Mouse (Mus musculus) thymus, postnatal 14 days (tissue): ENCODE results near the gene Syt1.

Experiments used
- DNase-seq: peaks from one replicate; pipeline ENCODE4 v3.0.0; 2021

Gene Syt1

DNA sequence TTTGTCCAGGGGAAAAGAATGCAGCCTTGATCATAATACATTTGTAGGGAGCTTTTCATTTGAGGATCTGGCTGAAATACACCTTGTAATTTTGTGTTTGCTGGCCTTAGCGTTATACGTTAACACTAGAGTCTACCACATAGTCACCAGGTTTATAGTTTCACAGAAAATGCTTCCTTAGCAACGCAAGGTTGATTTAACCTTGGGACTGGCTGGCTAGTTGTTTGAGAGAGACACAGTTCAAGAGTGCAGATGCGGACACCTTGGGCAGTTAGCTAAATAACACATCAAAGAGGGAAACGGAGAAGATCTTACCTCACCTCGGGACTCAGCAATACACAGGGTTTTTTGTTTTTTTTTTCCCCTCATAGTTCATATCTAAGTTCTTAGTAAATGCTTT lies 441.9 kb downstream of the Syt1 start:
- no peak for DNase-seq

DNA sequence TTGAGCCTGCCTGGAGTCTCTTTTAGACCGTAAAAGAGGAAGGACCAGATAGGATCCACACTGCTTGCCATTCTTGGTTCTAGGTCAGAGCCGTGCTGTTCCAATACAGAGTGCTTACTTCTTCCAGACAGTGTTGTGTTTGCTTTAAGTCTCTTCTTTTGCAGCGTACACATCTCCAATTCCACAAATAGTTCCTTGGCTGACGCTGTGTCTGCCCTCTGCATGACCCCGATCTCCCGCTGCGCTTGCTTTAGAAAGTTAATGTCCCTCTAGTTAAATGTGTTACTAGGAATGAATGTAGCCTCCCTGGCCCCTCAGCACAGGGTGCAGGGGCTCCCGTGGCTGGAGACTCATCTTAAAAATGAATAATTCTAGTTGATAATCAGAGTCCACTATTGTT lies 442.6 kb downstream of the Syt1 start:
- no peak for DNase-seq

DNA sequence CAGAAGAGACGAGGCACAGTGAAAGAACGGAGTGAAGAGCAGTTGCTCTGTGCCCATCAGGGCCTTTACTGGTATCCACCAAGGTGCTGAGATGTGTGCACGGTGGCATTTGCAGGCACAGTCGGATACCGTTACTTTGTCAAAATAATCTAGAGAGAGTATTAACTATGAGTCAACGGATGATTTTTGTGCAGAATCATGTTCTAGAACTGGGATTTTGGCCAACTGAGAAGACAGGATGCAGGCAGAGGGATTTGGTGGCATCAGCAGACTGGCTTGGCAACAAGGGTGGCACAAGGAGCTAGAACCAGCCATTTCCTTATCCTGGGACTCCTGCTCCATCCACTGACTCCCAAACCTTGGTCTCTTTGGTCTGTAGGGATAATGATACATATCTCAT lies 443.3 kb downstream of the Syt1 start:
- no peak for DNase-seq

DNA sequence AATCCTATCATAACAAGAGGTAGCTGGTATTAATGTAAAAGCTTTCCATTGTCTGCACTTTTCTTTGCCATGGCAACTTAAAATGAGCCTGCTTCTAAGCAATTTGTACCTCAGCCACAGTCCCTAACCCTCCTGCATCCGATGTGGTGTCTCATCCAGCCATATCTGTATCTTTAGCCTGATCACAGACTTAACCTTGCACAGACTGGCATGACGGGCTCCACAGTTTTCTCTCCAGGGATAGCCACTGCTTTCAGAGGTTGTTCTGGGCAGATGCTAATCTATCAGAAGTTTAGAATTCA lies 451.2 kb downstream of the Syt1 start:
- no peak for DNase-seq

DNA sequence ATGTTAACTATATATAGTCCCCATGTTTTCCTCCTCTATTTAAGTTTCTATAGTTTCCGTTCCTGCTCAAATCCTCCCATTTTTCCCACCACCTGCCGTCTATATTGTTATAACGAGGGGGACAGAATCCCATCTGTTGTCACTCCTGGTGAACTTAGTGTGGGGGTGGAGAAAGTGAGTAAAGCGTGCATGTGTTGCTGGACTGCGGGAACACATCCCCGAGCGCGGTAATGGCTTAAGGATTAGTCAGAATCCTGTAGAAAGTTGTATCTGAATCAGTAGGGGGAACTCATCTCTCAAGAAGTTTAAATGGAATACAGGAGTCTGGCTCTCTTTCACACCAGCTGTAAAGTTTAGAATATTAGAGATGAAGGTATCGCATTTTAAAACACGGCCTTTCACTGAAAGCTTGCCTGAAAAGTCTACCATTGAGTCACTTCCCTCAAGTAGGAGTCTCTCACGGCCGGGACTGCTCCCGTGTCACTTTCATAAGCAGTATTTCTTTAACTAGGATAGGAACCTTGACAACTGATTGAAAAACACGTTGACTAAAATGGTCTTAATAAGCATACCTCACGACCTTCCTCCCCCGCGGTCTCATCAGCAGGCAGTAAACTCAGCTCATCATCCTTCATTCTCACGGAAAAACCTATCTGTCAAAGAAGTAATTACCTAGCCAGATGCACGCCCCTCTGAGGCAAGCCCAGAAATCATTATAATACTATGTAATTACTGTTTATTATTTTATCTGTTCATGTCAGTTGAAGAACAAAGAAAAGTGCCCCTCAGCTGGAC lies 451.8 kb downstream of the Syt1 start:
- no peak for DNase-seq

DNA sequence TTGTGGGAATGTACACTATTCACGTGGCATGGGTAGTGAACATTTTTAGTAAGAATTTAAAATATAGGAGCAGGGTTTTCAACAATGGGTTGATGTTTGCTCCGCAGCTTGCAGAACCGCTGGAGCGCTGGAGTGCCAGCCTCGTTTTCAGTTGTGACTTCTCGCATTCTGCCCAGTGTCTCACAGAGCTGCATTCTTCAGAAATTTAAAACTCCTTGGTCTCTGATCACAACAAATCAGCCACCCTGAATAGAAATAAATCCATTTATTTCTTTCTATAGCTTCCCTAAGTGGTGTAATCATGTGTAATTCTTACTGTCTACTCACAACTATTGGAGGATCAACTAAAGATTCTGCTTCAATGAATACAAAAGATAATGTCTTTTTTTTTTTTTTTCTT lies 458.2 kb downstream of the Syt1 start:
- no peak for DNase-seq

DNA sequence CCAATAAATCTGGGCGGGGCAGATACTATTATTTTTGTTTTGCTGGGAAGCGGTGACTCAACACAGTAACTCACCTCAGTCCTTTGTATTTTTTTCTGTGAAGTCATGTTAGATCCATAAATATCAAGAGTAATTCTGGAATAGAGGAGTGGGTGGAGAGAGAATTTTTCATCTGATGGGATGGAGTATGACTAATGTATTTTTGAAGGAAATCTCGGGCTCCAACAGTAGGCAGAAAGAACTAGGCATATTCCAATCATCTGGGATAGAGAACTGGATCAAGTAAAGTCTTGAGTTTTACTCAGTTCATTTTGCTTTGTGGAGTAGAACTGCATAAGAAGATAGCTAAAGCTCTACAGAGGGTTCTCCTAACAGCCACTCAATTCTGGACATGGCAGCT lies 465.1 kb downstream of the Syt1 start:
- DNase-seq, result no peak

DNA sequence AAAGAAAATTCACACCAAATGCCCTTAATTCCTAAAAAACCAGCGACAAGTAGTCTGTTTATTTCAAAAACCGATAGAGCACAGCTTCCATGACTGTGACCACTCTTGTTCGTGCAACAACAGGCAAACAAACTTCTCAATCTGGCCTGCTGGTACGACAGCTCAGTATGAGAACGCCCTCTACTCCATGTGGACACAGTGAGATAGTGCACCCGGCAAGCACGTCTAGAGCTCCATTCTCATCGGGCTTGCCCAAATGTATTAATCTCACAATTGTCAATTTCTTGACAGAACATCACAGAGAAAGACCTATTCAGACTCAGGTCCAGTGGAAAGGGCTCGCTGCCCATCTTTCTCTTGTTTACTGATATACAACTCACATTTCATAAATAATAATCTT lies 469.2 kb downstream of the Syt1 start:
- no peak for DNase-seq

DNA sequence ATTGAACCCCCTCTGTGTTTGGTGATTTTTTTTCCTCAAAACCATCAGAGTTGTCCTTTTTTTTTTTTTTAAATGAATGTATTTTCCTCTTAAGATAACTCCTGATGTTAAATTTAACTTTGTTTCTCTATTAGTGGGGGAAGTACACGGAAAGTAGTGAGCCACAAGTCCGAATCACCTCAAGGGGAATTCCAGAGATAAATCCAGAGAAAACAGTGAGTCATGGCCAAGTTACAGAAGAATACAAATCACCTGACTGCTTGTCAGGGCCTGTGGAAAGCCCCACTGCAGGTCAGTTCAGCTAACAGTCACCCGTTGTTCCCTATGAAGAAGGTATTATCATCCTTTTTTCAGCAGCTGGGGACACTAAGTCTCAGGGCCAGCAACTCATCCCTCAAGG lies 472.2 kb downstream of the Syt1 start:
- no peak for DNase-seq

DNA sequence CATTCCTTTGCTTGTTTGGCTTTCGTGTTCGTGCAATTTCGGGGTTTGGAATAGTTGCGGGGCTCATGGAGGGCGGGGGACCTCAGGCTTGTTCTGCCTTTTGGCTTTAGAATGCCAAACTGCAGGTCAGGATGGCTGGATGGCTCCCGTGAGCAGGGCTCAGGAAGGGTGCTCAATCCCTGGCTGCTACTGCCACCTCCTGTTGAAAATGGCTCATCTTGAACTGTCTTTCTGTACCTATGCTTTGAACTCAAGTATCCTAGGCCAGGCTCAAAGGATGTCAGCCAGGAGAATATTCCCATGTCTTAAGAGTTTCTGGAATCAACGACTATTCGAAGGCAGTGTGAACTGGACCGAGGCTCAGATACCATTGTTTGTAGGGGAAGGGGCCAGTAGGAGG lies 473.1 kb downstream of the Syt1 start:
- DNase-seq, result no peak

DNA sequence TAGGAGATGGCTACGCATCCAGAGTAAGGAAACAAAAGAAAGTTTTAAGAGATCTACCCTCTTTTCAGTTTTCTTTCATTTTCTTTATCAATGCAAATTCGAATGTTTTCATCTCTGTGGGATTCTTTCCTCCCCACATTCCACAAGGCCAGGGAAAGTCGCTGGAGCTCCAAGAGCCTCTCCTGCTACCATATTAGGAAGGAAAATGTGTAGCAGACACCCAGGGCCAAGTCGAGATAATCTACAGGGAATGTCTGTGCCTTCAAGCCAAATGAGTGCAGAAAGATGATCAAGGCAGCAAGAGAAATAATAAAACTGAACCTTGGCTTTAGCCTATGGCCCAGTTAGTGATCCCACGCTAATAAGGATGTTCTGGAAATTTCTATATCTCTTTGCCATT lies 474.9 kb downstream of the Syt1 start:
- no peak for DNase-seq

DNA sequence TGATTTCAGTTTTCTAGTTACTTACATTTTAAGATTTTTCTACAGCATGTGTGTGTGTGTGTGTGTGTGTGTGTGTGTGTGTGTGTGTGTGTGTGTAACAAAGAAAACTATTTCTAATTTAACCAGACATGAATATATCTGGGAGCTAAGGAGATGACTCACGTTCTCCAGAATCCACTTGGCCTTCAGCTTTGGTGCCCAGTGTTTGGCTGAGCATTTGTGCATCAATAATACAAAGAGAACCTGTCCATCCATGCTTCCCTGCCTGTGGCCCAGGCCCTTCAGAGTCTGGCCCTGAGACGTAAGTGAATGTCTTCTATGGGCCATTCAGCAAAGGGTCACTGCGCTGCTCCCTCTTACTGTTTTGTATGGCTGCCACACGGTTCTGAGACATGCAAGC lies 476.7 kb downstream of the Syt1 start:
- DNase-seq, result no peak

DNA sequence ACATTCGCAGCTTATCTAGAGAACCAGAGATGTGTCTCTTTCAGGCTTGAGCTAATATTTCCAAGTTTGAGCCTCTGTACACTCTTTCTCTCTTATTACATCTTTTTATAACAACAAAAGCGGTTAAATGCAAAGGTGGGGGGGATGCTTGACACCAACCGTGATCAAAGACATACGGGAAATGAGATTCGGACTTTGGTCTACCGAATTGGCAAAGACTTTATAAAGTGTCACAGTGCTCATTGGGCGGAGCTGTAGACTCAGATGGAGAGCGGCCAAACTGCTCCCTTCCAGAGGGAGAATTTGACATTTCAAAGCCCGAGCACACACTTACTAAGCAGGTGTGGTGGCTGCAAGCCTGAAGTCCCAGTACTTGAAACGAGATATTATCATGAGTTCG lies 477.9 kb downstream of the Syt1 start:
- no peak for DNase-seq

DNA sequence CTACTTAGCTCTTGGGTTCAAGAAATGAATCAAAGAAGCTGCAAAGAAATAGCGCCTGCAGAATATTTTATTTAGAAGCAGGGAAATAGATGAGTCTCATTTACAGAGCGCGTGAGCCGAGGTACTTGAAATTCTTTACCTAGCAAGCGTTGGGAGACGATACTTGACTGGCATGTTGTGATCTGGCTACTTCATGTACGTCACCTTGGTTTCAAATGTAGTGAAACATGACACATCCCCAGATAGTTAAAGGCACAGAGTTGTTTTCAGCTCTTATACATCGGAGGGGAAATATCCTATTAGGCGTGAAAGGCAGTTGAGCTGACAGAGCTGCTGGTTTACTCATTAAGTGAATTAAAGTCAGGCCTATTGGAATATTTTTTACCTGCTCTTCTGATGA lies 478.5 kb downstream of the Syt1 start:
- DNase-seq, result no peak

DNA sequence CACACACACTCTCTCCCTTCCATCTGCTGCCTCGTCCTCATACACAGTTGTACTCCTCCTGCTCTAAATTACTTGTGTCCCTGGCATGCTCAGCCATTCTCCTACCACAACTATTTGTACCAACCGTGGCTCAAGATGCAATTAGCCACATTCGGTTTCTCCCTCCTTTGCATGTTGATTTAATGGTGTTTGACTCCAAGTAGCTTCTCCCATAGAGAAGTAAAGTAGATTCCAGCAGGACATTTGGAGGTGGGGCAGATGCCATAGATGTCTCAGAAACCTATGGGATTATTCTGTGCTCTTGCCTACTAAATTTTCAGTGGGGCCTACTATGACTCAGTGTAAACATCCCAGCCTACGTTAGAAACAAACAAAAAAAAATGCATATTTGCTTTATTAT lies 479.1 kb downstream of the Syt1 start:
- no peak for DNase-seq

DNA sequence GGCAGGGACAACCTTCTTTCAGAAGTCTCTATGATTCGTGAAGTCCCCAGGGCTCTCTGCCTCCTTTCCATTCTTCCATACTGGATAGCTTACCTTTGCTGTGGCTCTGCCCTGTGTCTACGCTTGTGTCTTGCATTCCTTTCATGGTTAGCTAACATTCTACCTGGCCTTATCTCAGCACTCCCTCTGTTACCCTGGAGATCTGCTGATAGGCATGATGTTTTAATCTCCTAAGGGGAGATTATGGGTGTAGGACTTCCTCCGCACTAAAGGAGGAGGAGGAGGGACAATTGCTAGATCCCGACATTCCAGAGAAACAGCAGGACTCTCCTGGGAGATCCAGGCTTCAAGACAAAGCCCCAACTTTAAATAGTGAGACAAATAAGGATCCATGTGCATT lies 479.7 kb downstream of the Syt1 start:
- no peak for DNase-seq

DNA sequence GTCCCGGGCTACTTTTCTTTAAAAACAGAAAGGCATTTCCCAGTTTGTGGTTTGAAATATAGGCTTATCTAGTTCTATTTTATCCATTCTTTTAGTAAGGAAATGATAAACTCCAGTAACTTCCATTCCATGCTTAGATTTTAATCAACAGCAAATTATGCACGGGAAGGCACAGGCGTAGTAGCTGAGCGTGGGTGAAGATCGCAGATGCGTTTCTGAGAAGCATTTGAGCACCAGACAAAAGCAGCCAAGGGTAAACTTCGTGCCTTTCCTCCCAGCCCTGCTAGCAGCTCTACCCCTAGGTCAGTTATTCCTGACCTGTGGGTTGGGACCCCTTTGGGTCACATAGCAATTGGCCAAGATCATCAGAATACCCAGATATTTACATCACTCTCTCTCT lies 482.4 kb downstream of the Syt1 start:
- no peak for DNase-seq

DNA sequence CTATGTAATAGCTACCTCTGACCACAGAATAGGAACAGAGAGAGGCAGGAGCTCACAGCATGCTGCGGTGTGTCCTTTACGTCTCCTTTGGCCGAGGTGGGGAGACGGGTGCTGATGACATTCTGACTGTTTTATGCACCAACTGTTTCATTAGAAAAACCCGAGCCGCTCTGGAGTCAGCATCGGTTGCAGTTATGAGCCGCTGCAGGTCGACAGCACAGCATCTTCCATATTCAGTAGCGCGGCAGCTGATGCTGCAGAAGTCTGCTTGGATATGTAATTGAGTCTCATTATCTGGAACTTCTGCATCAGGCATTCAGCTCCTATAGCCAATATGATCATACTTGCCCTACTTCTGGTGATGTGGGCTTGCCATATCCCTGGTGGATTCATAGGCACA lies 485.3 kb downstream of the Syt1 start:
- no peak for DNase-seq

DNA sequence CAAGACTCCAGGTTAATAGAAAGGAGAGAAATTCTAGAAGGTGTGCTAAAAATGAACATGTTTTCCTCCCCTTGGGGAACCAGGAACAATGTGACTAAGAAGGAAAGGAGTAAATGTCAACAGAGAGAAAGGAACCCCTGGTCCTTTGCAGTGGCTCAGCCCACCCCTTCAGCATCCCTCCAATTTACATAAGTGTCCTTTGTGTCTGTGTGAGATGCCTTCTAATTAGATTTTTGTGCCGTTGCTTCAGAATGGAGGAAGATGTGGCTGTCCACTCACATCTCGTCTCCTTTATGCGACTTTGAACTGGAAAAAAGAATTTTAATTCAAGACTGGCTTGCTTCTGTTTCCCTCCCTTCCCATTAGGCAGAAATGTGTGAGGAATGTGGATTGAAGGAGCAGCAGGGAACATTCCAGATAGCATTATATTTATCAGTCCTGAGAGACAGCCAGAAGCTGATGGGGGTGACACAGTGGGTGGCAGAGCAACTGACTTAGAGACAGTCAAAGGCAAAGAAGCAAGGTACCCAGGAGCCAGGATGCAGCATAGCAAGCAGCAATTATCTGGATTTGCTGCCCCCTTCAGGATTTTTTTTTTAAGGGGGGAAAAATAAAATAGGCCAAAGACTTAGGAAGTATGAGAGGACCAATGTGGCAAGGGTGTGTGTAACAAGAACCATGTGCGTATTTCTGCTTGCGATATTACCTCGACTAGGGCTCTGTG lies 486.3 kb downstream of the Syt1 start:
- DNase-seq, result no peak

DNA sequence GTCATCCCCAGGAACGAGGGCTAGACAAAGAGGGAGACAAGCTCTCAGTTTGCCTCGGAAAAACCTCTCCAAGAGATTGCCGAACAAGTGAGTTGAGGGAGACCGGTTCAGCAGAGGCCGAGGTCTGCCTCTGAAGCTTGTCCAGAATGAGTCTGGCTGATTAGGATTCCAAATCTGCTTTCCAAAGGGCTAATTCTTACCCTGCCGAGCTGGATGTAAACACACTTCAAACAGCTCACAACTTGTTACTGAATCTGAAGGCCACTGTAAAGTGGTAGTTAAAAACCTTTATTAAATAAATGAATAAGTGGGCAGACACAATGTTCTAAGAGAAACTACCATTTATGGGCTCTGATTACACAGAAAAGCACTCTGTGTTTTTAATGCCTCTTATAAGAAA lies 491.6 kb downstream of the Syt1 start:
- no peak for DNase-seq

DNA sequence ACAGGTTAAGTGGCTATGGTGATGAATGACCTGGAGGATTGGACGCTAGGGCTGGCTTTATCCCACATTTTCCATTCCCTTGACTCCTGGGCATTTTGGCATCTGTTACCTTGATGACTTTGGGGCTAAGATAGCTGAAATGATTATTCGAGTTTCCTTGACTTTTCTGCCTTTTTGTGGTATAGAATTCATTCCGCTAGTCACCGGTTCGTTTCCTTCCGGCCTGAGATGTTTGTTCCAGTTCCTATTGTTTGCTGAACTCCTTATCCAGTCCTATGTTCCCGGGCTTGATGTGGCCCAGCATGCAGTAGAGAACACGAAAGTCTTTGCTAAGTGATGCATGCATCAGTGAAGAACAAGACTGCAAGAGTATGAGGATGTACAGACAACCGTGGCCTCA lies 493.7 kb downstream of the Syt1 start:
- DNase-seq, result no peak

DNA sequence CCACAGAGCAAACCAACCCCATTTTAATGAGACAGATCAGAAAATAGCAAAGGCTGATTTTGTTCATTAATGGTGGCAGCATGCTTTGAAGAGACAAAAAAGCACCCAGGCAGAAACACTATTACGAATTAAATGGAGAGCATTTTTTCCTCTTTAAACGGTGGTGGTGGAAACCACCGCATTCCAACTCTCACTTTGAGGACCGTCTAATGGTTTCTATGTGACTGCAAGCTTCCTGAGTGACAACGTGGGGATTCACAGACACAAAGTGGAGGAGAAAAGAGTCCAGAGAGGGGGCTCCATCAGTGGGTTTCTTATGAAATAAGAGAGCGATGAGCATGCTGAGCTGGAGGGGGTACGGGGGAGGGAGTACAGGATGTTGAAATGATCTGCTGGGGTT lies 496.1 kb downstream of the Syt1 start:
- DNase-seq, result no peak

DNA sequence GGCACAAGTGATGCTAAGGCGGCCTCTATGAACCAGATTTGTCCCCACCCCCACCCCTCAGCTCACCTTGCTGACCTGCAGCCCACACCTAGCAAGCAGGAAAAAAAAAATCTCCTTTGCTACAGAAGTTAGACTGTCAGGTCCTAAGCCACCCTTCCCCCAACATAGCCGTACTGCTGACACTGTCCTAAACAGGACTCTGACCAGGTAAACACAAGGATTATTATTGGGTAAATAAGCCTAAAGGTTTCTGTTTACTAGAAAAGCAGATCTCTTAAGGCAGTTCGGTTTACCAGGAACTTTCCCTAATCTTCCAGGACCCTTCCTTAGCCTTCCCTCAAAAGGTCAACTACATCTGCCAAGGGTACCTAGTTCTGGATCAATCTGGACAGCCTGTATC lies 501.2 kb downstream of the Syt1 start:
- DNase-seq, result no peak

DNA sequence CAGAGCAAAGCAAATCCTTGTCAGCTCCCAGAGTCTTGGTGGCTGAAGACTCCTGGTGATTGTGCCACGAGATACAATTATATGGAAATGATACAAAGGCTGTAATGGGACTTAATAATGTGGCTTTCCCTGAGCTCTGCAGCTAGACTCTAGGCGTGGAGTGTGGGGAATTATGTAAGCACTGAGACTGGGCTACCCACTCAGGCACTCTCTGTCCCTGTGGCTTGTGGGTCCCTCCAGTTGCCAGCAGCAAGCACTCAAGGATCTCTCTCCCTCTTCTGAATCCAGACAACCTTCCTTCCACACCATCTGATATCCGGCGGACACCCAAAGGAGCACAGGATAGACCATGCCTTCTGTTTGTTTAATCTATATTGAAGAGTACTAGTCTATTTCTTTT lies 503.9 kb downstream of the Syt1 start:
- no peak for DNase-seq

DNA sequence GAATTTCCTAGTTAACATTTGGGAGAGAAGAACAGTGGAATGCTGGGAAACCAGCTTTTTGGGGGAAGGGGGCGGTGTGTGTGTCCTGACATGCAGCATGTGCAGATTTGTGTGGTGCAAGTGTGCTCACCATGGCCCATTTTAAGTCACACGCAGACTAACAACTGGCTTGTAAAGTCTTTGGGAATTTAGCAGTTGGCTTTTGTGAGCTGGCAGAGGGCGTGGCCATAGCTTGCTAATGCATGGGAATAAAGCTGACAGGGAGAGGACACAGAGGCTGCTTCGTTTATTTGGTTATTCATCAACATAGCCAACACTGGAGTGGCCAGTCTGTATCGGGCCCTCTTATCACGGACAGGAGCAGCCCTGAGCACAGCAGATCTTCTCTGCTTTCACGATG lies 505.9 kb downstream of the Syt1 start:
- DNase-seq, result no peak
